Mouse (Mus musculus): Measurements from ENCODE around the gene Rbms3. TPM values are rescaled to one million over a fixed set of nuclear protein-coding genes. Genes with fewer than 3 reads are reported as not detected.

Gene Rbms3
- total and polyA plus RNA-seq, 2 experiments: 2.4 to 4.0 TPM

GRCm38 (mm10) chr9:116905646-116906045 lies 724.1 kb downstream of the Rbms3 start:
- TF ChIP-seq POLR2A (IDR thresholded peaks at IDR 0.05; ENCODE audit: extremely low read depth, insufficient read depth, low read length) (no peak), CTCF (IDR thresholded peaks at IDR 0.05; ENCODE audit: low read depth, low read length) (no peak)
- WGBS: 78% methylated on average over 2 of the region's 2 CpGs
- Histone ChIP-seq H3K9ac (ENCODE audit: low read depth, low read length) (no peak overlapping the region), H3K4me3 (ENCODE audit: insufficient read depth, low read depth, low read length) (no peak overlapping the region), H3K36me3 (ENCODE audit: control insufficient read depth, insufficient read depth, low read length) (no peaks in the 10 kb centered on the region), H3K27me3 (ENCODE audit: control insufficient read depth, insufficient read depth, low read length) (no peaks in the 10 kb centered on the region), H3K79me2 (ENCODE audit: control insufficient read depth, insufficient read depth, low read length) (no peaks in the 10 kb centered on the region), H3K4me1 (ENCODE audit: control insufficient read depth, insufficient read depth, low read length) (no peaks in the 10 kb centered on the region; the same call in 1 of the 2 replicates), H3K27ac (replicated peaks; ENCODE audit: insufficient read depth, low read depth, low read length) (no peak overlapping the region)
- no peak for DNase-seq (ENCODE audit: extremely low read depth, low read depth, low spot score)

DNA sequence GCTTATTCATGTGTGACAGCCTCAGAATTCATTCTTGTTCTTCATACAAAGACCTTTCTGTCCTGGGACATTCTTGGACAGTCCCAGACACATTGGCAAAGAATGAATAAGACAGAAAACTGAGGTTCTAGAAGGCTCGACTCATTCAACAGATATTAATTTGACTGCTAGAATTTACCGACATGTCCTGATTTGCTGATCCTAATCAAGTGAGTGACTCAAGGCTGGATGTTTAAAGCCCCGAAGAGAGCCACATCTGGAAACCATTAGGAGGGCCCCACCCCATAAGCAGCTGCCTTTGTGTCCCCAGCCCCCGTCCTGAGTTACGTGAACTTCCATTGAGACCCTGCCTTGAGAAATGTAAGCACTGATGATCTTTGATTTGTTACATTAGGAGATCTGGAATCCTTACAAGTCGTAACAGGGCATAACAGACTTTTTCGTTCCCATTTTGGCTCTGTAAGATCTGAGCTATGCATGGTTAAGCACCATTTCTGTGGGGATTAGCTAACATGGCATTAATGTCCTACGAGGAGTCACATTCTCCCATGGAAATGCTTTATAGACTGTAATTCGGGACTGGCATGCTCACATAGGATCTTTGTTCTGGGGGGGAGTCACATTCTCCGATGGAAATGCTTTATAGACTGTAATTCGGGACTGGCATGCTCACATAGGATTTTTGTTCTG lies 726.3 kb downstream of the Rbms3 start:
- H3K36me3 ChIP-seq (ENCODE audit: control insufficient read depth, insufficient read depth, low read length): no peaks in the 10 kb centered on the region
- no peak overlapping the region for H3K4me3 ChIP-seq (ENCODE audit: insufficient read depth, low read depth, low read length)
- no peaks in the 10 kb centered on the region for H3K27me3 ChIP-seq (ENCODE audit: control insufficient read depth, insufficient read depth, low read length)
- no peaks in the 10 kb centered on the region for H3K4me1 ChIP-seq (ENCODE audit: control insufficient read depth, insufficient read depth, low read length)
- 89% methylated on average over 11 of the region's 11 CpGs for WGBS
- H3K27ac ChIP-seq (replicated peaks; ENCODE audit: insufficient read depth, low read depth, low read length): no peak overlapping the region
- H3K9ac ChIP-seq (ENCODE audit: low read depth, low read length): no peak overlapping the region
- H3K79me2 ChIP-seq (ENCODE audit: control insufficient read depth, insufficient read depth, low read length): no peaks in the 10 kb centered on the region
- no peak for DNase-seq (ENCODE audit: extremely low read depth, low read depth, low spot score)
- TF ChIP-seq CTCF (IDR thresholded peaks at IDR 0.05; ENCODE audit: low read depth, low read length) (no peak), POLR2A (IDR thresholded peaks at IDR 0.05; ENCODE audit: extremely low read depth, insufficient read depth, low read length) (no peak)

- WGBS: 46% methylated on average over 15 of the region's 15 CpGs
- Histone ChIP-seq H3K27ac (replicated peaks; ENCODE audit: insufficient read depth, low read depth, low read length) (no peak overlapping the region), H3K9ac (ENCODE audit: low read depth, low read length) (no peak overlapping the region), H3K4me1 (ENCODE audit: control insufficient read depth, insufficient read depth, low read length) (no peaks in the 10 kb centered on the region), H3K36me3 (ENCODE audit: control insufficient read depth, insufficient read depth, low read length) (no peaks in the 10 kb centered on the region), H3K4me3 (ENCODE audit: insufficient read depth, low read depth, low read length) (no peak overlapping the region), H3K27me3 (ENCODE audit: control insufficient read depth, insufficient read depth, low read length) (no peaks in the 10 kb centered on the region), H3K79me2 (ENCODE audit: control insufficient read depth, insufficient read depth, low read length) (no peaks in the 10 kb centered on the region)
- TF ChIP-seq CTCF (IDR thresholded peaks at IDR 0.05; ENCODE audit: low read depth, low read length) (no peak), POLR2A (IDR thresholded peaks at IDR 0.05; ENCODE audit: extremely low read depth, insufficient read depth, low read length) (no peak)
- DNase-seq (ENCODE audit: extremely low read depth, low read depth, low spot score): no peak
Observed at GRCm38 (mm10) chr9:116899403-116899802, 730.3 kb downstream of the Rbms3 start.

GRCm38 (mm10) chr9:116886973-116887680 lies 742.6 kb downstream of the Rbms3 start:
- Histone ChIP-seq H3K36me3 (ENCODE audit: control insufficient read depth, insufficient read depth, low read length) (no peaks in the 10 kb centered on the region), H3K27ac (replicated peaks; ENCODE audit: insufficient read depth, low read depth, low read length) (no peak overlapping the region), H3K9ac (ENCODE audit: low read depth, low read length) (no peak overlapping the region), H3K27me3 (ENCODE audit: control insufficient read depth, insufficient read depth, low read length) (no peaks in the 10 kb centered on the region), H3K4me1 (ENCODE audit: control insufficient read depth, insufficient read depth, low read length) (no peaks in the 10 kb centered on the region), H3K4me3 (ENCODE audit: insufficient read depth, low read depth, low read length) (no peak overlapping the region), H3K79me2 (ENCODE audit: control insufficient read depth, insufficient read depth, low read length) (no peaks in the 10 kb centered on the region)
- TF ChIP-seq CTCF (IDR thresholded peaks at IDR 0.05; ENCODE audit: low read depth, low read length) (no peak), POLR2A (IDR thresholded peaks at IDR 0.05; ENCODE audit: extremely low read depth, insufficient read depth, low read length) (no peak)
- DNase-seq (ENCODE audit: extremely low read depth, low read depth, low spot score): no peak
- WGBS: 85% methylated on average over 9 of the region's 9 CpGs

DNA sequence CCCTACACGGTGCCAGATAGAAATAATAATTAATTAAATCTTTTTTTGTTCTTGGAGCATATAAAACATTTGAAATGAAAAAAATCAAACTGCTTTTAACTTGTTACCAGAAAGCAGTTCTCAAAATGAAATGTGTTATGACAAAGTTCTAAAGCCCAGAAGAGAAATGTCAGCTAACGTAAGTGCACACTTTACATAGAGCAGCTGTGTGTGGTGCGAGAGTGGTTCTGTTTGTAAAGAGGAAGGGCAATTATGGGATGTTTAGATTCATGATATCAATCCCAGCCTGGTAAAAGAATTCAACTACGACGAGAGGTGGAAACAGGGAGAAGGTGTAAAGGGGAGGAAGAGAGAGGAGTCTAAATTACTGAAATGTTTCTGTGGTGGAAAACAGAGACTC lies 744.1 kb downstream of the Rbms3 start:
- H3K4me3 ChIP-seq (ENCODE audit: insufficient read depth, low read depth, low read length): no peak overlapping the region
- WGBS: 84% methylated on average over 5 of the region's 5 CpGs
- no peak for TF ChIP-seq POLR2A (IDR thresholded peaks at IDR 0.05; ENCODE audit: extremely low read depth, insufficient read depth, low read length)
- H3K79me2 ChIP-seq (ENCODE audit: control insufficient read depth, insufficient read depth, low read length): no peaks in the 10 kb centered on the region
- no peak for DNase-seq (ENCODE audit: extremely low read depth, low read depth, low spot score)
- no peaks in the 10 kb centered on the region for H3K36me3 ChIP-seq (ENCODE audit: control insufficient read depth, insufficient read depth, low read length)
- no peak overlapping the region for H3K27ac ChIP-seq (replicated peaks; ENCODE audit: insufficient read depth, low read depth, low read length)
- no peak overlapping the region for H3K9ac ChIP-seq (ENCODE audit: low read depth, low read length)
- H3K4me1 ChIP-seq (ENCODE audit: control insufficient read depth, insufficient read depth, low read length): 0 out of 2 replicates have a peak, but pooled peaks cover 2% of the 10 kb centered on the region
- no peaks in the 10 kb centered on the region for H3K27me3 ChIP-seq (ENCODE audit: control insufficient read depth, insufficient read depth, low read length)

- DNase-seq (ENCODE audit: extremely low read depth, low read depth, low spot score): peak; percentile 23
- Histone ChIP-seq H3K9ac (ENCODE audit: low read depth, low read length) (no peak overlapping the region), H3K79me2 (ENCODE audit: control insufficient read depth, insufficient read depth, low read length) (no peaks in the 10 kb centered on the region), H3K27ac (replicated peaks; ENCODE audit: insufficient read depth, low read depth, low read length) (no peak overlapping the region; the same call in 1 of the 2 replicates), H3K36me3 (ENCODE audit: control insufficient read depth, insufficient read depth, low read length) (no peaks in the 10 kb centered on the region), H3K27me3 (ENCODE audit: control insufficient read depth, insufficient read depth, low read length) (no peaks in the 10 kb centered on the region), H3K4me3 (ENCODE audit: insufficient read depth, low read depth, low read length) (no peak overlapping the region), H3K4me1 (ENCODE audit: control insufficient read depth, insufficient read depth, low read length) (0 out of 2 replicates have a peak, but pooled peaks cover 3% of the 10 kb centered on the region)
- TF ChIP-seq CTCF (IDR thresholded peaks at IDR 0.05; ENCODE audit: low read depth, low read length): no peak
- no peak for TF ChIP-seq POLR2A (IDR thresholded peaks at IDR 0.05; ENCODE audit: extremely low read depth, insufficient read depth, low read length)
- 84% methylated on average over 4 of the region's 4 CpGs for whole genome bisulfite sequencing
Observed at GRCm38 (mm10) chr9:116880503-116880902, 749.2 kb downstream of the Rbms3 start.

Measured in liver, adult 2 months (tissue).